Comparison of ENCODE assay signal across 15 mouse cellular contexts in genomic region chr7:119937036-119937435, GRCm38 (mm10).
"Had no signal": no experiment of that assay in that cellular context is flagged by ENCODE, and none has a peak within 500 bp of the region (broad histone marks: within the 10 kb centered on the region; RNA-seq: fewer than 3 reads in every experiment).

No protein-coding gene starts in this region.

- H3K4me3 ChIP-seq: lung, embryonic 15.5 days; midbrain, embryonic 13.5 days; midbrain, embryonic 15.5 days; neural tube, embryonic 12.5 days had no signal

- H3K27ac ChIP-seq: lung, embryonic 15.5 days; macrophage; midbrain, embryonic 13.5 days; midbrain, embryonic 15.5 days; neural tube, embryonic 12.5 days had no signal

- H3K27me3 ChIP-seq: lung, embryonic 15.5 days; midbrain, embryonic 13.5 days; midbrain, embryonic 15.5 days; neural tube, embryonic 12.5 days had no signal

- H3K9me3 ChIP-seq: lung, embryonic 15.5 days; midbrain, embryonic 13.5 days; midbrain, embryonic 15.5 days; neural tube, embryonic 12.5 days had no signal

- H3K36me3 ChIP-seq: lung, embryonic 15.5 days; midbrain, embryonic 13.5 days; midbrain, embryonic 15.5 days; neural tube, embryonic 12.5 days had no signal

- H3K4me1 ChIP-seq: lung, embryonic 15.5 days; midbrain, embryonic 13.5 days; midbrain, embryonic 15.5 days; neural tube, embryonic 12.5 days had no signal

- ATAC-seq: liver, postnatal 0 days; lung, postnatal 0 days; midbrain, embryonic 13.5 days; midbrain, embryonic 15.5 days had no signal

- H3K4me2 ChIP-seq: lung, embryonic 15.5 days; midbrain, embryonic 11.5 days; midbrain, embryonic 13.5 days; midbrain, embryonic 15.5 days; neural tube, embryonic 12.5 days had no signal

- DNase-seq: liver, postnatal 0 days; lung, adult 2 months; lung, postnatal 14 days; lung, postnatal 36 days; right cerebral cortex, postnatal 14 days; thymus, adult 2 months; thymus, postnatal 25 days; thymus, postnatal 4 days had no signal

- H3K9ac ChIP-seq: liver, postnatal 0 days; lung, embryonic 15.5 days; midbrain, embryonic 13.5 days; midbrain, embryonic 15.5 days; neural tube, embryonic 12.5 days had no signal
